Mouse (Mus musculus) cerebellum, adult 9-11 months (tissue): ENCODE data around the gene Fscn3.

ENCODE experiments used
- DNase-seq: peaks from one replicate; pipeline ENCODE4 v3.0.0; 2022

The Fscn3 gene

DNA sequence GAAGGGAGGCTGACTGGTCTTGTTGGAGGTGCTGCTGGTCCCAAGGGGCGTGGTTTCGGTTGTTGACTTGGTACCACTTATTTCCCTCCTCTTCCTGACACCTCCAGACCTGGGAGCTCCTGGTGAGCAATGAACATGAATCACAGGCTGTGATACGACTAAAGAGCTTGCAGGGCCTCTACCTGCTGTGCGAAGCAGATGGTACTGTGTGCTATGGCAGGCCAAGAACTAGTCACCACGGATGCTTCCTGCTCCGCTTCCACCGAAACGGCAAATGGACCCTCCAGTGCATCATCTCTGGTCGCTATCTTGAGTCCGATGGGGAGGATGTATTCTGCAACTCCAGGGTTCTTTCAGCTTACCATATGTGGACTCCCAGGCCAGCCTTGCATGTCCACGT, 2.3 kb downstream of the Fscn3 start:
- peak; percentile 61 for DNase-seq

DNA sequence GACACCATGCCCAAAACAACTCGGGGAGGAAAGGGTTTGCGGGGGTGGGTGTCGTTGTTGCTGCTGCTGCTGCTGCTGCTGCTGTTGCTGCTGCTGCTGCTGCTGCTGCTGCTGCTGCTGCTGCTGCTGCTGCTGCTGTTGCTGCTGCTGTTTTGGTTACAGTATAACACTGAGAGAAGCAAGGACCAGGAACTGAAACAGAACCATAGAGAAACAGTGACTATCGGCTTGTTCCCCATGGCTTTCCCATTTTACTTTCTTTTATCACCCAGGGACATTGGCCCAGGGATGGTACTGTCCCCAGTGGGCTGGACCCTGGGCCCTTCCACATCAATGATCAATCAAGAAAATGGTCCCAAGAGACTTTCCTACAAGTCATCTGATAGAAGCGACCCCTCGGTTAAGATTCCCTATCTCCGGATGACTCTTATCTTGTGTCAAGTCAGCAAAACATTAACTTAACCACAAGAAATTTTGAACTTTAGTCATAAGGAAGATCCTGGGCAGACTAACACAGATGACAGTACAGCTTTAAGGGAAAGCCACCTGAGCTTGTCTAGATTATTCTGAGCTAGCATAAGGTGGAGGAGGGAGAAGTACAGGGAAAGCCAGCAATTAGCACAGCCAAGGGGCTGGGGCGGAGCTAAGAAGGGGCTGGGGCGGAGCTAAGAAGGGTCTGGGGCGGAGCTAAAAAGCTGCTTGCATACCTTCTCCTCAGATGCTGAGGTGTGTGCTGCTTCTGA, 3.4 kb downstream of the Fscn3 start:
- DNase-seq, result no peak

- DNase-seq, result no peak
Measured at GRCm38 (mm10) chr6:28431538-28431855, 3.9 kb downstream of the Fscn3 start.

GRCm38 (mm10) chr6:28447937-28448336, 20.3 kb downstream of the Fscn3 start:
- DNase-seq, result no peak

GRCm38 (mm10) chr6:28449253-28449652, 21.7 kb downstream of the Fscn3 start, which contains the start of gene Pax4:
Pax4 (minus strand) TSS chr6:28449353.
- DNase-seq, result no peak

GRCm38 (mm10) chr6:28450481-28450880, 22.9 kb downstream of the Fscn3 start:
- no peak for DNase-seq

GRCm38 (mm10) chr6:28450977-28451376, 23.4 kb downstream of the Fscn3 start:
- DNase-seq, result no peak

DNA sequence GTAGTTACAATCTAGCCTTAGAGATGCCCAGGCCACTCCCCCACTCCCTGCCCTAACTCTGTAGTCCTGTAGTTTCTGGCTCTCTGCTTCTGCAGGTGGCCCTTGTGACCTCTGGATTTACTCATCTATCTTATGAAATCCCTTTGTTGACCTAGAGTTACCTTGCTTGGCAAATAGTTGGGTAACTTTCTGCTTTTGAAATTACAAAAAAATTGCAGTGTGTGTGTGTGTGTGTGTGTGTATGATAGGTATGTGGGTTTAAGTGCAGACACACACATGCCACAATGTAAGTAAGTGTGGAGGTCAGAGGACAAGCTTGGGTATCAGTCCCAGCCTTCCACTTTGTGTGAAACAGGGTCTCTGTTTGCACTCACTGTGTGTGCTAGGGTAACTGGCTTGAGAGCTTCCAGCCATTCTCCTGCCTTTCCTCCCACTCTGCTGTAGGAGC, 31.7 kb downstream of the Fscn3 start:
- no peak for DNase-seq

DNA sequence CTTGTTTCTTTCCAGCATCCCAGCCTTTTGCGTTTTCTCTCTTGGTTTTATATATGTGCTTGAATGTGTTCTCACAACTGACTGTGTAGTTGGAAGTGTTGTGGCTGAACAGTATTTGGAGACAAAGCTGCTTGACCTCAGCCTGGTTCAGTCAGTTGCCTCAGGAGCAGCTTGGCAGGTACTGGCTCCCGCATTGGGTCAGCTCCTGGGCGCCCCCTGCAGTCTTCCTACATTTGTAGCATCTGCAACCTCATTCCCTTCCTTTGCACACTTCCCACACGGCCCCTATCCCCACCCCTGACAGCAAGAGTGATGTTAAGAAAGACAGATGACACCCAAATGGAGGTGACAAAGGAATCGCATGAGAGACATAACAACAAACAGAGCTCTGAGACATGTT, 32.9 kb downstream of the Fscn3 start:
- peak; percentile 72 for DNase-seq

DNA sequence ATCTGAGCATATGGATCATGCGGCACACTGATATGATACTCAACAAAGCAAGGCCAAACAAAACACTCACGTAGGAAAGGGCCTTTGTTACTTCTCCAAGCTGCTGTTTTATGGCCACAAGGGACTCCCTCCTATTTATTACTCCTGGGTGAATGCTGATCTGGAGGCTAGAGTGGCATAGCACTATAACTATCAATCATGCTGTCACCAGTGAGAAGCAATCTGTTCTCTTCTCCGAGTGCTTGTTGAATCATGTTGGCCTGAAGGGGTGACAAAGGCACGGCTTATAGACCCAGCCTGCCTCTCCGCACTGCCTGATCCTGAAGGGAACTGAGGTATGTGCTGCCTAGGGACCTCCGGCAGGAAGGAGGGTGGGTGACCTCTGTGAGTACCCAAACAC, 37.0 kb downstream of the Fscn3 start:
- DNase-seq, result no peak

GRCm38 (mm10) chr6:28470017-28470602, 42.5 kb downstream of the Fscn3 start:
- no peak for DNase-seq

DNA sequence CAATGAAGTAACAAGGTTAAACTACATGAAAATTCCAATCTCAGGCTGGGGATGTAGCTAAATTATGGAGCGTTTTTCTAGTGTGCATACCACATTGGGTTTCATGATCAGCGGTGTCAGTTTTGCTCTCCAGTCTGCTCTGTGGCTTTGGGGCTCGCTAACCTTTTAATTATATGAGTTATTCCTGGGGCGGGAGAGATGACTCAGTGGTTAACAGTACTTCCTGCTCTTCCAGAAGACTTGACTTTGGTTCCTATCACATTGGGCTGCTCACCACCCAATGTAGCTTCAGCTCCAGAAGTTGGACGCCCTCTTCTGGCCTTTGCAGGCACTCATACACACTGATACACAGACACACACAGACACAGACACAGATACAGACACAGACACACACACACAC, 43.0 kb downstream of the Fscn3 start:
- no peak for DNase-seq

DNA sequence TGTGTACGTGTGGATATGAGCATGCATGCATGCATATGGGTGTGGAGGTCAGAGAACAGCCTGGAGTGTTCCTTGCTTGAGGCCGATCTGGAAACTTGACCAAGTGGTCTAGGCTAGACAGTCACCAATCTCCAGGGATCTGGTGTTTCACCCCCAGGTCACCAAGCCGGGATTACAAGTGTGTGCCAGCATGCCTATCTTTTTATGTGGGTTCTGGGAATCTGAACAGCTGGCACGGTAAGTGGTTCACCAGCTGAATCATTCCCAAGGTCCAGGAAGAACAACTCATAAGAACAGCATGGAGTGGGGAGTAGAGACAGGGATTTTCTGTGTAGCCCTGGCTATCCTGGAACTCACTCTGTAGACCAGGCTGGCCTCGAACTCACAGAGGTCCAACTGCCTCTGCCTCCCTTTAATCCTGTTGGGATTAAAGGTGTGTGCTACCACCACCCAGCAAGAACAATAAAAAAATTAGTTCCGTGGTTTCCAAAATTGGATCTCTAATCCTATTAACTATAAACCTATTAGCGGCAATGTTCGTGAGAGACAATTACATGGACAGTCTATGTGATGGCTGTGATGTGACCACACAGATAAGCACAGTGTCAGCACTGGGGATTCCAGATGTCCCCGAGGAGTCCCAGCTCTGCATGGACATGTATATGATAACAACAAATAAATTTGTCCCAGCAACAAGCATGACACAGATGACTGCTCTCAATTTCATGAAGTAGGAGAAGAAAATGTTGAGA, 43.9 kb downstream of the Fscn3 start:
- no peak for DNase-seq

DNA sequence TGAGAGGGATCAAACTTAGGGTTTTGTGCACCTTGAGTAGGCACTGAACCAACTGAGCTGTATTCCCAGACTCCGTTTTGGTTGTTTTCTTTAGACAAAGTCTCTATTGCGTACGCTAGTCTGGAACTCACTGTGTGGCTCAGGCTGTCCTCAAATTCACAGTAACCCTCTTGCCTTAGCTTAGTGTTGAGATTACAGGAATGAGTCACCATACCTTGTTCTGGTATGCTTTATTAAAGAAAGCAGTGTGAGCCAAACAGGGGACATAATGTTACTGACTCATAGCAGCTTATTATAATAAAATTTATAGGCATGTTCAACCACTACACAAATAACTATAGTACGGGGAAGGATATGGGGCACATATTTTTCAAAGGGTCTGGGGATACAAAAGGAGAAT, 46.6 kb downstream of the Fscn3 start:
- no peak for DNase-seq

GRCm38 (mm10) chr6:28474839-28475238, 47.2 kb downstream of the Fscn3 start, which contains the start of gene Snd1:
Snd1 (plus strand) TSS chr6:28475139.
- DNase-seq, result no peak

DNA sequence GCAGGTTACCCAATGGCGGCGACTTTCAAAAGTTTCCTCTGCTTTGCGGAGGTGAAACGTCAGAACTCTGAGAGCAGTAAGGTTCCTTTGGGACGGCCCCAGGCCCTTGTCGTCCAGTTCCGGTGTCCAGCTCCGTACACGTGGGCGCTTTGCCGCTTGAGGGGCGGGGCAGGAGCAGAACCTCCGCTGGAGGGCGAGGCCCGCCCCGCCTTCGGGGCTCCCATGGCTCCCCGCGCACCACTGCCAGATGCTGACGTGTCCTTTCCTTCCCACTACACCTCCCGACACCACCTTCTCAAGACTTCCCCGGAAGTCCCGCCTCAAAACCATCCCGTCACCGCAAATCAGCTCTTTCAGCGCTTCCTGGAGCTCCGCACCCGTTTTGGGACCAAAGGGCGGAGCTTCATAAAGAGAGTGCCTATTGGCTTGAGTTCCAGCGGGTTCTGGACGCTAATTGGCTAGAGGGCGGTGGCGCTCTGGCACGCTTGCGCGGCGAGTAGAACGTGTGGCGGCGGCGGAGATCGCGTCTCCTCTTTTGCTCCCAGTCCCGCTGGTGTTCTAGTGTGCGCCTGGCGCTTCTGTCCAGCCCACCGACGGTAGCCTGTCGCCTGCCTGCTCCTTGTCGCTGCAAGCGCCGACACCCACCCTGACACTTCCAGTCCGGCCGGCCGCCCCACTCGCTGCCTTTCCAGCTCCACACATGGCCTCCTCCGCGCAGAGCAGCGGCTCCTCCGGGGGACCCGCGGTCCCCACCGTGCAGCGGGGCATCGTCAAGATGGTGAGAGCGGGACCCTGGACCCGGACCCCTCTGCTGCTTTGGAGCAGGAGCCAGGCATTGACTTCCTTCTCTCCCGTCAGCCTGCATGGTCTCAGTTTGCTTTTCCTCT, 52.5 kb downstream of the Fscn3 start:
- peak; percentile 100 for DNase-seq

DNA sequence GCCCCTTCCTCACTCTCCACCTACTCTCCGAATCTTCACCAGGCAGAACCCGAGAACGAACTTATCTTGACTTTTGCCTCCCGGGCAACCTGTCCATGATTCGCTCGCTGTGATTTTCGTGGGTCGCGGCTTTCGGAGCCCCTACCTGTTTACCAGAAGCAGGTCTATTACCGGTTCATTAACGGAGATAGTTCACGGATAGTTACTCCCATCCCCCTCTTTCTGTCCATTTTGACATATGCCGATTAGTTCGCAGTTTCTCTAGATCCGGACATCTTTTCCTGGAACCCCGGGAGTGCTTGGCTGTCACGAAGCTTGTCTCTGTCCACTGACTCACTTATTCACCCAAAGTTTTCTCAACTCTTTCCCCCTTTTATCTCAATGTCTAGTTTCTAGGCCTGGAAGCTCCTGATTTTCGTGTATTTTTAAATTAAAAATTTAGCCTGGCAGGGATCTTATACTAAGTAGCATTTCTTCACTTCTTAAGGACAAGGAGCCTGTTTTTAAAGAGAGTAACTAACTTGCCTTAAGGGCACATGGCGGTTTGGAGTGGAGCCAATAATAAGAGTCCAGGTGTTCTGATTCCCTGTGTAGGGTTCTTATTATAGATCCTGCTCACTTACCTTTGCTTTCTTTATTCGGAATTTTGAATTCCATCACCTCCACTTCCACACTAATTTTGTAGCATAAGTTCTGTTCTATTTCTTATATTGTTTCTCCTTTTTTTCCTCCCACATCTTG, 53.3 kb downstream of the Fscn3 start:
- DNase-seq, result peak; percentile 24

GRCm38 (mm10) chr6:28482711-28483315, 55.2 kb downstream of the Fscn3 start:
- DNase-seq, result no peak

DNA sequence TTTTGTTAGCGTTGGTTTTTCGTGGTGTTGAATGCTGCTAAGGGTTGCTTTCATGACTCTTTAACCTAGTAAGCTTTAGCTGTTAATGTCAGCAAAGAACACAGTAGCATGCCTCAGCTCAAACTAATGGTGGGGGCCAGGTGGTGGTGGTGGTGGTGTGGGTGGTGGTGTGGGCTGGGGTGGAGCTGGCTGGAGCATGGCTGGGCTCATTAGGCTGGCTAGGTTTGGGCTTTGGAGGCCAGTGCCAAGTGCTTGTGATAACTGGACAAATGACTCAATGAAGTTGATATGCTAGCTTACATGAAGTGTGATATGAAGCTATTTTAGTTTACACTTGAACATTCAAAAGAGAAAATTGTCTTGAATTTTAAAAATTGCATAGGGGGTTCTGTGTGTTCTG, 58.4 kb downstream of the Fscn3 start:
- no peak for DNase-seq

- DNase-seq, result no peak
Measured at GRCm38 (mm10) chr6:28486471-28486870, 58.9 kb downstream of the Fscn3 start.

GRCm38 (mm10) chr6:28486905-28487304, 59.3 kb downstream of the Fscn3 start:
- DNase-seq, result no peak
